Mouse (Mus musculus) bone marrow, adult 2 months (tissue): ENCODE data around the gene Nicn1.

ENCODE experiments used
- CTCF ChIP-seq: fragments of 200-500 bp; IDR thresholded peaks from 2 replicates; pipeline ENCODE4 v1.5.1; 2011; ENCODE audit warnings: low read length, control low read depth; ENCODE audit not compliant: control insufficient read depth, insufficient read depth
- POLR2A ChIP-seq: fragments of 200-500 bp; IDR thresholded peaks from 2 replicates; pipeline ENCODE4 v1.6.1; 2011; ENCODE audit warnings: low read depth, mild to moderate bottlenecking, control low read depth, low read length, borderline replicate concordance; ENCODE audit not compliant: control insufficient read depth

DNA sequence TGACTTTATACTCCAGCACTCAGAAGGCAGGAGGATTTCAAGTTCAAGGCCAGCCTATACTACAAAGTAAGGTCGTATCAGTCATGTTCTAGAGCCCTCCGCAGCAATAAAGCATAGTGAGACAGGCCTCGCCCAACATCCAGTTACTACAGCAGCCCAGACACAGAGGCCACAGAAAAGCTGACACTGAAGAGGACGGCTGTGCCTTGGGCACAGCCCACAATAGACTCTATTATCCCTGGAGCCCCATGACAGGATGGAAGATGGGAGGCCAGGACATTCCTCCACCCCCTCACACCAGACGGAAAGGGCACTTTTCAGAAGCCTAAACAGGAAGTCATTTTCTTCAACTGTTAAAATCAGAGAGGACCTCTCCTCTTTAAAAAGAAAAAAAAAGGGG lies 41.3 kb upstream of the Nicn1 start:
- TF ChIP-seq CTCF, result no peak
- TF ChIP-seq POLR2A, result no peak
